Mouse (Mus musculus): ENCODE measurements around the gene Whrn. TPM values are rescaled to one million over a fixed set of nuclear protein-coding genes. Genes with fewer than 3 reads are reported as not detected.

The Whrn gene
- polyA plus RNA-seq, 1 experiment from 2014 or later, result 1.9 TPM

- Histone ChIP-seq H3K36me3 (no peaks in the 10 kb centered on the region), H3K27me3 (0 out of 2 replicates have a peak, but pooled peaks cover 2% of the 10 kb centered on the region), H3K4me3 (no peak overlapping the region), H3K27ac (no peak overlapping the region), H3K4me2 (no peak overlapping the region), H3K4me1 (replicated peaks) (peaks cover 8% of the 10 kb centered on the region), H3K9ac (no peak overlapping the region), H3K9me3 (replicated peaks) (no peaks in the 10 kb centered on the region)
- no peak for ATAC-seq (replicated peaks; ENCODE audit: insufficient number of reproducible peaks, insufficient read depth, low FRiP score, low read depth)
- WGBS, result 77% methylated on average over 11 of the region's 11 CpGs
Measured at GRCm38 (mm10) chr4:63418270-63418669, 77.5 kb downstream of the Whrn start.

DNA sequence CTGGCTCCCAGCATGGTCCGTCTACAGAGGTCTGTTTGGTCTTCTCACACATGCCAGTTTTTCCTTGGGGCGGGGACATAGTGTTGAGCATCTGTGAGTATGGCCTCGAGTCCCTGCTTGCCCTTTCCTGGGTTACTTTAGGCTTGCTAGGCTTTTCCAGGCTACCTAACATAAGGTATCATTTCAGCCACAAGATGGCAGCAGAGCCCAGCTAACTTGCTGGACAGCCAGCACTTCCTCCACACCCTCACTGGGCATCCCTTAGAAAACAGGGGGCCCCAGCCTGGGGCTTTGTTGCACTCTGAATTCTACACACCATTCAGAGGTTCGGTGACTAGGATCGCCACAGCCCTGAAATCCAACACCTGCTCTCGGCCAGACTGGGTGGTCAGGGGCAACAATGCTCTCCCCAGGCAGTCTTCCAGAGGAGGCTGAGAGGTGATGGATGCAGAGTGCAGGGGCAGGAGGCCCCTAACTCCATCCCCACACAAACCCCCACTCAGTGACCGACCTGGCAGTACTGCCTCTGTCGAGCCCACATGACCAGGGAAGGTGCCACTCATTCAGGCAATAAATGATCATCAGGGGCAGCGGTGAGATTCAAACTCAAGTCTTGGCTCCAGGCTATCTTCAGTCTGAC is 78.4 kb downstream of the Whrn start:
- Histone ChIP-seq H3K4me3 (no peak overlapping the region), H3K27me3 (0 out of 2 replicates have a peak, but pooled peaks cover 2% of the 10 kb centered on the region), H3K27ac (no peak overlapping the region), H3K36me3 (no peaks in the 10 kb centered on the region), H3K4me1 (replicated peaks) (peaks cover 8% of the 10 kb centered on the region), H3K4me2 (no peak overlapping the region), H3K9me3 (replicated peaks) (no peaks in the 10 kb centered on the region), H3K9ac (no peak overlapping the region)
- ATAC-seq (replicated peaks; ENCODE audit: insufficient number of reproducible peaks, insufficient read depth, low FRiP score, low read depth), result no peak
- WGBS, result 20% methylated on average over 9 of the region's 9 CpGs

GRCm38 (mm10) chr4:63414951-63415350 is 80.8 kb downstream of the Whrn start:
- H3K9ac ChIP-seq, result no peak overlapping the region
- no peak for ATAC-seq (replicated peaks; ENCODE audit: insufficient number of reproducible peaks, insufficient read depth, low FRiP score, low read depth)
- H3K27me3 ChIP-seq, result 0 out of 2 replicates have a peak, but pooled peaks cover 2% of the 10 kb centered on the region
- no peak overlapping the region for H3K4me2 ChIP-seq
- 65% methylated on average over 5 of the region's 5 CpGs for whole genome bisulfite sequencing
- H3K4me3 ChIP-seq, result no peak overlapping the region
- H3K9me3 ChIP-seq (replicated peaks), result no peaks in the 10 kb centered on the region
- peaks cover 11% of the 10 kb centered on the region for H3K4me1 ChIP-seq (replicated peaks)
- H3K36me3 ChIP-seq, result no peaks in the 10 kb centered on the region
- H3K27ac ChIP-seq, result no peak overlapping the region

DNA sequence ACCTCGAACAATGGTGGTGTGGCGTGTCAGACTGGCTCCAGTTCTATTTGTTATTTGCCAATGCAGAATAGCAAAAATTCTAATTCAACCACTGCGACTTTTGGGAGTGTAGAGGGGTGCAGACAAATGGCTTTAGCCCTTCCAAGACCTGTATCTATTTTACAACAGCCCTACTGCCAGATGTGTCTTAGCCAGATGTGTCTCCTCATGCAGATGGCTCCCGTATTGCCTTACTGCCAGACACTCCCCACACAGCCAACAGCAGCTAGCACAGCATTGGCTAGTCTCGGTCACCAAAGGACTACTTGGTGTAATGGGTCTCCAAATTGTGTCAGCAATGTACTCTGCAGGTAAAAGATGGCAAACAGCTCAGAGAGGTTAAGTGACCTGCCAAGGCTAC is 84.6 kb downstream of the Whrn start:
- no peak overlapping the region for H3K27ac ChIP-seq
- H3K27me3 ChIP-seq, result no peaks in the 10 kb centered on the region
- H3K4me1 ChIP-seq (replicated peaks), result peaks cover 28% of the 10 kb centered on the region
- H3K9me3 ChIP-seq (replicated peaks), result no peaks in the 10 kb centered on the region
- no peaks in the 10 kb centered on the region for H3K36me3 ChIP-seq
- no peak for ATAC-seq (replicated peaks; ENCODE audit: insufficient number of reproducible peaks, insufficient read depth, low FRiP score, low read depth)
- 63% methylated on average over 5 of the region's 5 CpGs for WGBS
- no peak overlapping the region for H3K9ac ChIP-seq
- H3K4me2 ChIP-seq, result peak overlapping the region; percentile 100
- H3K4me3 ChIP-seq, result no peak overlapping the region

DNA sequence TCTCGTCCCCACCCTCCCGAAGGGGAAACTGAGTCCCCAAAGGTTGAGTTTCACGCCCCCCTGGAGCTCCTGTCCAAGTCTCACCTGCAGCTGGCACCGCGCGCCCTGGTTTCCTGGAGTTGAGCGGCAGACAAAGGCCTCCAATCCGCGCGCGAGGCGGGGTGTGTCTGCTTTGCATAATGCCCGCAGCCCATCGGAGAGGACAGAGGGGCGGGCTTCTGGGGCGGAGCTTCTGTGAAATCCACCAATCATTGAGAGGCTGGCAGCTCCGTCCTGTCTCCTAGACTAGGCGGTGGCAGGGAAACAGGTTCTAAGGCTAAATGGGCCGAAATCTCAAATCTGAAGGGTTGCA is 85.2 kb downstream of the Whrn start:
- Histone ChIP-seq H3K9me3 (replicated peaks) (no peaks in the 10 kb centered on the region), H3K27me3 (no peaks in the 10 kb centered on the region), H3K4me3 (peak overlapping the region; percentile 73), H3K36me3 (no peaks in the 10 kb centered on the region), H3K27ac (peak overlapping the region; percentile 44; the same call in 1 of the 2 replicates), H3K9ac (peak overlapping the region; percentile 55), H3K4me2 (peak overlapping the region; percentile 100), H3K4me1 (replicated peaks) (peaks cover 29% of the 10 kb centered on the region)
- 1% methylated on average over 19 of the region's 19 CpGs for WGBS
- peak; percentile 86 for ATAC-seq (replicated peaks; ENCODE audit: insufficient number of reproducible peaks, insufficient read depth, low FRiP score, low read depth)

DNA sequence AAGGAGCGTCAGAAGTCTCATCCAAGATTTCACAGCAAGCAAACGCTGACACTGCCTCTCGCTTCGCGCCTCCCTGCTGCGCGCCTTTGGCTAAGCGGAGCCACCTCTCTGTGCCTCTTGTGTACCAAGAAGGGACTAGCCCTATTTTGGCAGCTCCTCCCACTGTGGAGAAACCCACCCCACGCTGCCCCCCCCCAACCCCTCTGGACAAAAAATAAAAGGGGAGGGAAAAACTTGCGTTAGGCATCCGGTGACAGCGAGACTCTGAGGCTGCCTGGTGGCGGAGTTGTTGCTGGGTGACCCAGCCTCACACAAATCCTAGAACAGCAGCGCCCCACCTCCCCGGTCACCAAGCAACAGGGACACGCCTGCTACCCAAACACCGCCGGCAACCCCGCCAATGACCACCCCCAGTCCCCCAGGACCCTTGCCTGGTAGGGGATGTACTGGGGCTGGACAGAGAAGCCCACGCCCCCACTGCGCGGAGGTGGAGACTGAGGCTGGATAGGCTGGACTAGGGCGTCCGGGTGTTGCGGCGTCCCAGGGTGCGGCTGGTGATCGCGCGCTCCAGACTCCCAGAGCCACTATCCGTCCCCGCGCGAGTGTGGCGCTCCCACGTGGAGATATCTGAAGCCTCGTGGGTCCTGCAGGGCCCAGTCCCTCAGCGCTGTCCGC is 85.7 kb downstream of the Whrn start:
- under 1% methylated on average over 39 of the region's 39 CpGs for WGBS

DNA sequence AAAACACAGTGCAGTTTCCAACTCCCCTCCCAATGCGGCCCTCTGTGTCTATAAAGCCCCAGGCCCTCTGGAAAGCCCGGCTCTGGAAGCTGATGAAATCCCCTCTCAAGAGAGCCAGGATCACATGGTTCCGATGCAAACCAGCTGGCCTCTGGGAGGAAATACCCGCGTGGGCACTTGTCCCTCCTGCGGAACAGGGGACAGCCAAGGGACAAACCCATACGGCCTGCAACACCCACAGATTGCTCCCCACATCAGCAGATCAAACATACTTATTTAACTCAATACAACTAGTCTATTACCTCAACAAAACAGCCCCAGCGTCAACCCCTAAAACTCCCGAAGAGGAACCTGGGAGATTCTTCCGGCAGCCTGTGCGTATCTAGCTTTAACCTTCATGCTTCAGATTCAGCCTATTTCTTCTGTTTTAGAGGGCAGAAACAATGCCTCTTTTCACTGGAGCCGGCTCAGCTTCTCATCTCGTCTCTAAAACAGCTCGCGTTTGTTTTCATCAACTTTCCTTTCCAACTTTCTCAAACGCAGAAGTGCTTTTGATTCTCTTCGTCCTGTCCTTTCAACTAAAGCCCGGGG is 86.4 kb downstream of the Whrn start:
- Histone ChIP-seq H3K4me2 (peak overlapping the region; percentile 100), H3K36me3 (no peaks in the 10 kb centered on the region), H3K27me3 (no peaks in the 10 kb centered on the region), H3K9me3 (replicated peaks) (no peaks in the 10 kb centered on the region), H3K4me1 (replicated peaks) (peaks cover 41% of the 10 kb centered on the region), H3K4me3 (peak overlapping the region; percentile 73), H3K9ac (peak overlapping the region; percentile 55), H3K27ac (peak overlapping the region; percentile 33)
- no peak for ATAC-seq (replicated peaks; ENCODE audit: insufficient number of reproducible peaks, insufficient read depth, low FRiP score, low read depth)
- WGBS, result 4% methylated on average over 18 of the region's 18 CpGs

More for the DNA sequence above, 85.7 kb downstream of the Whrn start:
- H3K4me1 ChIP-seq (replicated peaks), result peaks cover 35% of the 10 kb centered on the region
- H3K4me2 ChIP-seq, result peak overlapping the region; percentile 100
- no peaks in the 10 kb centered on the region for H3K9me3 ChIP-seq (replicated peaks)
- no peaks in the 10 kb centered on the region for H3K27me3 ChIP-seq
- H3K36me3 ChIP-seq, result no peaks in the 10 kb centered on the region
- peak overlapping the region; percentile 73 for H3K4me3 ChIP-seq
- peak overlapping the region; percentile 44 for H3K27ac ChIP-seq
- peak; percentile 70 for ATAC-seq (replicated peaks; ENCODE audit: insufficient number of reproducible peaks, insufficient read depth, low FRiP score, low read depth)
- H3K9ac ChIP-seq, result peak overlapping the region; percentile 55

DNA sequence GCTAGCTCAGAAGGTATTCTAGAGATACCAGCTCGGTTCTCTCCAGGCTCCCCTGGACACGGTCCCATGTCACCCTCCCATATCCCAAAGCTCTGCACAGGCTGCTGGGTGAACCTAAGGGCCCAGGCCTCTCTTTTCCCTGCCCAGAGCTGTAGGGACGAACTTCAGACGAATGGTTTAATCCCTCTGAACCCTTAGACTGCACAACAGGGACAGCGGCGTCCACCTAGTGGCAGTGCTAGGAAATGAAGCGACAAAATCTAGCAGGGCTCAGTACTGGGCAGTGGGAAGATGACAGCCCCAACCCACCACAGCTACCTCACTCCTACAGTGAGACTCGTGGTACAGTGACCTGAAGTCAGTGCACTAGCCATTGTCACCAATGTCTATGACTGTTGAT is 87.1 kb downstream of the Whrn start:
- peaks cover 49% of the 10 kb centered on the region for H3K4me1 ChIP-seq (replicated peaks)
- H3K4me3 ChIP-seq, result 0 out of 2 replicates have a peak overlapping the region, but pooled peaks have one; percentile 73
- H3K27ac ChIP-seq, result 0 out of 2 replicates have a peak overlapping the region, but pooled peaks have one; percentile 33
- H3K27me3 ChIP-seq, result no peaks in the 10 kb centered on the region
- no peak; the same call in 1 of the 2 replicates for ATAC-seq (replicated peaks; ENCODE audit: insufficient number of reproducible peaks, insufficient read depth, low FRiP score, low read depth)
- 6% methylated on average over 8 of the region's 8 CpGs for WGBS
- no peaks in the 10 kb centered on the region for H3K36me3 ChIP-seq
- H3K9ac ChIP-seq, result no peak overlapping the region
- H3K9me3 ChIP-seq (replicated peaks), result no peaks in the 10 kb centered on the region
- peak overlapping the region; percentile 100 for H3K4me2 ChIP-seq

- Histone ChIP-seq H3K27ac (0 out of 2 replicates have a peak overlapping the region, but pooled peaks have one; percentile 33), H3K4me1 (replicated peaks) (peaks cover 53% of the 10 kb centered on the region)
- ATAC-seq (replicated peaks; ENCODE audit: insufficient number of reproducible peaks, insufficient read depth, low FRiP score, low read depth), result no peak
Measured at GRCm38 (mm10) chr4:63408247-63408646, 87.5 kb downstream of the Whrn start.

GRCm38 (mm10) chr4:63405683-63406082 is 90.1 kb downstream of the Whrn start:
- no peak overlapping the region for H3K27ac ChIP-seq
- H3K27me3 ChIP-seq, result no peaks in the 10 kb centered on the region

More at GRCm38 (mm10) chr4:63408247-63408646, 87.5 kb downstream of the Whrn start:
- Histone ChIP-seq H3K27me3 (no peaks in the 10 kb centered on the region), H3K4me3 (no peak overlapping the region), H3K4me2 (no peak overlapping the region), H3K9me3 (replicated peaks) (no peaks in the 10 kb centered on the region), H3K36me3 (no peaks in the 10 kb centered on the region), H3K9ac (no peak overlapping the region)
- WGBS, result 48% methylated on average over 7 of the region's 7 CpGs

DNA sequence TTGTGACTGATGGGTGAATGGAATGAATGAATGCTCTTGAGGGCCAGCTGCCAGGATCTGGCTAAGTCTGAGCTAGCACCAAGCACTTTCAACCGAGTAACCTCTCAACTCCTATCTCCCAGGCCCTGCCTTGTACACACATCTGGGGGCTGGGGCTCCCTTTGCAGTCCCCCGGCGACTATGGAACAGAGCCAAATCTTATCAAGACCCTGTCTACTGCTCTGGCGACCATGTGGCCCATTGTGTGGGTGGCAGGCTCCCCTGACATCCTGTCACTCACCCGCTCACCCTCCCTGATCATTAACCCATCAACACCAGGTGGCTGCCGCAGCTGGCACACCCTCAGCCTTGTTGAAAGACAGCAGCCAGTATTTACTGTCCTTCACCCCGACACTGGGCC is 90.7 kb downstream of the Whrn start:
- H3K9ac ChIP-seq, result no peak overlapping the region
- ATAC-seq (replicated peaks; ENCODE audit: insufficient number of reproducible peaks, insufficient read depth, low FRiP score, low read depth), result no peak
- H3K4me3 ChIP-seq, result no peak overlapping the region
- H3K4me2 ChIP-seq, result no peak overlapping the region
- H3K27ac ChIP-seq, result no peak overlapping the region
- no peaks in the 10 kb centered on the region for H3K36me3 ChIP-seq
- no peaks in the 10 kb centered on the region for H3K27me3 ChIP-seq
- WGBS, result 7% methylated on average over 7 of the region's 7 CpGs
- H3K4me1 ChIP-seq (replicated peaks), result peaks cover 65% of the 10 kb centered on the region
- no peaks in the 10 kb centered on the region for H3K9me3 ChIP-seq (replicated peaks)

More at GRCm38 (mm10) chr4:63405683-63406082, 90.1 kb downstream of the Whrn start:
- no peak overlapping the region for H3K4me3 ChIP-seq
- no peak overlapping the region for H3K4me2 ChIP-seq
- H3K4me1 ChIP-seq (replicated peaks), result peaks cover 67% of the 10 kb centered on the region
- no peak overlapping the region for H3K9ac ChIP-seq
- no peaks in the 10 kb centered on the region for H3K36me3 ChIP-seq
- no peak for ATAC-seq (replicated peaks; ENCODE audit: insufficient number of reproducible peaks, insufficient read depth, low FRiP score, low read depth)
- H3K9me3 ChIP-seq (replicated peaks), result no peaks in the 10 kb centered on the region
- WGBS, result 53% methylated on average over 4 of the region's 4 CpGs
